8 mouse cellular contexts compared by ENCODE assay signal in the genomic region with DNA sequence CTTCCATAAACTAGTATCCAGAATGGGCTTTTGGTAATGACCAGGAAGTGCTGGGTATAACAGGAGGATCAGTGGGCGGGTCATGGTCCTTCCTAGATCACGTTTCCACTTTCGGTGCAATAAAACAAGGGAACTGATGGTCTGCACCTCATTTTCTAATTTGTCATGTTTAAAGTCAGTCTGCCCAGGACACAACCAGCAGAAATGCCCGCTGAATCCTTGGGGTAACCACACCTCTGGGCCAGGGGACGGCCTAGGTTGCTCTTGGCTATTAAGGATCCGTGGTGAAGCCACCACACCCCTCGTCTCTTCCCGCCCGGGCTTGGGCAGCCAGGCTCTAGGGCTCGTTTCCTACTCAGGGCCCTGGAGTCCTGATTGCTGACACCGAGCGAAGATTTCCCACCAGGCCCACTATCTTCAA. TPM values are rescaled to one million over a fixed set of nuclear protein-coding genes. Genes with fewer than 3 reads are reported as not detected.
DNase-seq lines count a peak whose midpoint lies in the region; ATAC-seq lines count a peak whose summit lies in the region.

No protein-coding gene starts in this region.

- H3K36me3 ChIP-seq in erythroblast, embryonic 14.5 days (ENCODE audit: control insufficient read depth), result peaks cover 38% of the 10 kb centered on the region
- H3K36me3 ChIP-seq in intestine, embryonic 16.5 days (ENCODE audit: control insufficient read depth, insufficient read depth, low read length), result no peaks in the 10 kb centered on the region

- no peaks in the 10 kb centered on the region for H3K27me3 ChIP-seq in erythroblast, embryonic 14.5 days (ENCODE audit: control insufficient read depth)
- H3K27me3 ChIP-seq in intestine, embryonic 16.5 days (replicated peaks; ENCODE audit: control insufficient read depth, insufficient read depth, low read length), result no peaks in the 10 kb centered on the region

- H3K9ac ChIP-seq in intestine, embryonic 16.5 days (ENCODE audit: low read depth, low read length), result peak overlapping the region; percentile 89

- peak; percentile 25 for DNase-seq in layer of hippocampus, adult 11-12 months (ENCODE audit: low spot score)
- DNase-seq in layer of hippocampus, postnatal 10 days (ENCODE audit: low spot score in 2 of 2), result no peak
- DNase-seq in Muller cell, postnatal 12 days (ENCODE audit: inconsistent ontology term), result peak; percentile 20
- peak; percentile 58 for DNase-seq in lung, postnatal 36 days
- peak; percentile 57 for DNase-seq in testis, postnatal 14 days (ENCODE audit: low spot score)
- DNase-seq in left cerebral cortex, postnatal 4 days, result no peak

- intact Hi-C loops in left cerebral cortex, postnatal 4 days (cut with DNase I), result no loop called here

- H3K4me2 ChIP-seq in intestine, embryonic 16.5 days (ENCODE audit: low read depth, low read length), result peak overlapping the region; percentile 77

- whole genome bisulfite sequencing in intestine, embryonic 16.5 days, result under 1% methylated on average over 12 of the region's 12 CpGs

- peaks cover 91% of the 10 kb centered on the region for H3K4me1 ChIP-seq in erythroblast, embryonic 14.5 days (ENCODE audit: control insufficient read depth)
- peaks cover 19% of the 10 kb centered on the region for H3K4me1 ChIP-seq in intestine, embryonic 16.5 days (ENCODE audit: control insufficient read depth, insufficient read depth, low read length)

- H3K27ac ChIP-seq in intestine, embryonic 16.5 days (ENCODE audit: low read length), result peak overlapping the region; percentile 93

- H3K9me3 ChIP-seq in erythroblast, embryonic 14.5 days (ENCODE audit: control insufficient read depth, low read length), result no peaks in the 10 kb centered on the region
- no peaks in the 10 kb centered on the region for H3K9me3 ChIP-seq in intestine, embryonic 16.5 days (ENCODE audit: control insufficient read depth, low read length)

- ATAC-seq in intestine, embryonic 16.5 days, result peak; percentile 43

- peak overlapping the region; percentile 89 for H3K4me3 ChIP-seq in erythroblast, embryonic 14.5 days (replicated peaks)
- peak overlapping the region; percentile 86 for H3K4me3 ChIP-seq in intestine, embryonic 16.5 days (ENCODE audit: low read length)

RNA-seq across cellular contexts. Expression of a gene that starts 2.3 kb away (rescaled TPM):
- total RNA-seq in layer of hippocampus, postnatal 10 days (2021), result 10 to 100 TPM; 55.2 to 56.4 TPM
- polyA plus RNA-seq in erythroblast, embryonic 14.5 days (2012), result 11.0 and 14.6 TPM in 2 replicates
- polyA plus RNA-seq in intestine, embryonic 16.5 days (2015; fragmentation: Nextera tagmentation; extraction: Ambion mirVana), result 149 and 155 TPM in 2 replicates
- 10 to 100 TPM; 48.9 to 50.0 TPM for total RNA-seq in left cerebral cortex, postnatal 4 days (2021)

RNA-seq across cellular contexts. Expression of a gene that starts 2.3 kb away (rescaled TPM):
- 10 to 100 TPM; 27.2 to 28.9 TPM for total RNA-seq in layer of hippocampus, postnatal 10 days (2021)
- polyA plus RNA-seq in erythroblast, embryonic 14.5 days (2012), result 2.5 and 3.8 TPM in 2 replicates
- polyA plus RNA-seq in intestine, embryonic 16.5 days (2015; fragmentation: Nextera tagmentation; extraction: Ambion mirVana), result 203 and 219 TPM in 2 replicates
- 10 to 100 TPM; 23.7 to 27.9 TPM for total RNA-seq in left cerebral cortex, postnatal 4 days (2021)

RNA-seq across cellular contexts. Expression of a gene that starts 33.9 kb away (rescaled TPM):
- under 1 TPM; 0.87 to 0.94 TPM for total RNA-seq in layer of hippocampus, postnatal 10 days (2021)
- polyA plus RNA-seq in erythroblast, embryonic 14.5 days (2012), result 7.8 and 10.8 TPM in 2 replicates
- polyA plus RNA-seq in intestine, embryonic 16.5 days (2015; fragmentation: Nextera tagmentation; extraction: Ambion mirVana), result 6.8 and 8.0 TPM in 2 replicates
- under 1 TPM; 0.84 to 0.97 TPM for total RNA-seq in left cerebral cortex, postnatal 4 days (2021)

RNA-seq across cellular contexts. Expression of a gene that starts 54.6 kb away (rescaled TPM):
- 1 to 10 TPM; 7.7 to 7.9 TPM for total RNA-seq in layer of hippocampus, postnatal 10 days (2021)
- 13.3 and 20.5 TPM in 2 replicates for polyA plus RNA-seq in erythroblast, embryonic 14.5 days (2012)
- polyA plus RNA-seq in intestine, embryonic 16.5 days (2015; fragmentation: Nextera tagmentation; extraction: Ambion mirVana), result 1.2 and 1.9 TPM in 2 replicates
- total RNA-seq in left cerebral cortex, postnatal 4 days (2021), result 1 to 10 TPM; 5.9 to 7.3 TPM

Comparison
In these comparisons a context has a peak if more than half of its experiments do, and no peak if none do; other contexts are left out.
1. DNase-seq: peak in layer of hippocampus, adult 11-12 months (single experiment), Muller cell, postnatal 12 days (single experiment), lung, postnatal 36 days (single experiment) and testis, postnatal 14 days (single experiment); none in layer of hippocampus, postnatal 10 days (0 of 2) and left cerebral cortex, postnatal 4 days (single experiment).